Mouse (Mus musculus): Measurements from ENCODE around the gene Gm20867. TPM values are rescaled to one million over a fixed set of nuclear protein-coding genes. Genes with fewer than 3 reads are reported as not detected.
"Not testable (repeated sequence)": the region's sequence is repeated elsewhere in the genome, so short reads cannot be mapped to it uniquely, and the experiment has no call there.

Gene Gm20867
- polyA plus RNA-seq (2014; fragmentation: Nextera tagmentation; extraction: Ambion mirVana), result not detected in 2 replicates

GRCm38 (mm10) chrY:77963104-77963503 is at the start of gene Gm20867:
Gm20867 (minus strand) TSS chrY:77963204.
- not testable (repeated sequence) for H3K27me3 ChIP-seq (replicated peaks; ENCODE audit: control insufficient read depth, insufficient read depth, low read length); H3K27ac ChIP-seq (ENCODE audit: low read depth, low read length); DNase-seq (ENCODE audit: low spot score); ATAC-seq (replicated peaks; ENCODE audit: low FRiP score); H3K9ac ChIP-seq (ENCODE audit: low read depth, low read length); H3K9me3 ChIP-seq (ENCODE audit: control insufficient read depth, low read length); H3K36me3 ChIP-seq (ENCODE audit: control insufficient read depth, insufficient read depth, low read length); H3K4me1 ChIP-seq (replicated peaks; ENCODE audit: control insufficient read depth, insufficient read depth, low read length); H3K4me2 ChIP-seq; H3K4me3 ChIP-seq (ENCODE audit: low read depth, low read length)
- no CpG with 5 or more reads among the region's 3 CpGs for WGBS

Other genes with a start within 250 kb of the Gm20867 start
- not detected in 2 replicates for gene Gm29564, start 249.8 kb upstream of the Gm20867 start, polyA plus RNA-seq (2014; fragmentation: Nextera tagmentation; extraction: Ambion mirVana)